Mouse (Mus musculus) embryo, embryonic 10.5 days (tissue): ENCODE data around the gene Grip1.

ENCODE experiments used
- DNase-seq: peaks from one replicate; pipeline ENCODE4 v3.0.0-alpha.2; 2015; ENCODE audit warnings: low spot score

Gene Grip1

DNA sequence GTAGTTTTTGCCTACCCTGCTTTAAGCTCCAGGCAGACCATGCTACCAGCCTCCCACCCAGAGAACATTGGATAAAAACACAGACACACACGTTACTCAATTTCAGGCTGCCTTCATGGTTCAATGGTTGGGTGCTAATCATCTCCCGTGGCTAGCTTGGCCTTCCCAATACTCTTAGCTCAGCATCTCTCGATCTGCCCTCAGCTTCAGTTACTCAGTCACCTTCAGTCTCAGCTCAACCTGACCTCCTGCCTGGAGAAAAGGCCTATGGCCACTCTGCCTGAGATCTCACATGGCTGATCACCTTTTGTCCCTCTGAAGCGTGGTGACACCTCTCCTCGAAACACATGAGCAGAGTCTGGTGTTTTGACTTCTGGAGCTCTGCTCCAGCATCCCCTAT is 379.7 kb downstream of the Grip1 start:
- no peak for DNase-seq

DNA sequence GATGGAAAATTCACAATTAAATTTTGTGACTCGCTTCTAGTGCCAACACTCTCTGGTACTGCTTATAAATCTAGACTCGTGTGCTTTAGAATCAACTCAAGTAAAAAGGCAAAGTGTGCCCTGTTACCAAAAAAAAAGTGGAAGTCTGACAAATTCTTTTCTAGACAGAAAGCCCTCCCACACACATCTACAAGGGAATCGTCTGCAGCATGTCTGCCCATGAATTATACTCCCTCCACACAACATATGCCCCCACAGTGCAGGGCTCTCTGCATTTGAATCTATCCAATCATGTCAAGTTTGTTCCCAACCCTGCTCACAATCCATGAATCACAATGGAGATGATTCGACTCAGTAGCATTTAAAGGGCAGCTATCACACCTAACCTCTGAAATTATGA is 380.5 kb downstream of the Grip1 start:
- no peak for DNase-seq

DNA sequence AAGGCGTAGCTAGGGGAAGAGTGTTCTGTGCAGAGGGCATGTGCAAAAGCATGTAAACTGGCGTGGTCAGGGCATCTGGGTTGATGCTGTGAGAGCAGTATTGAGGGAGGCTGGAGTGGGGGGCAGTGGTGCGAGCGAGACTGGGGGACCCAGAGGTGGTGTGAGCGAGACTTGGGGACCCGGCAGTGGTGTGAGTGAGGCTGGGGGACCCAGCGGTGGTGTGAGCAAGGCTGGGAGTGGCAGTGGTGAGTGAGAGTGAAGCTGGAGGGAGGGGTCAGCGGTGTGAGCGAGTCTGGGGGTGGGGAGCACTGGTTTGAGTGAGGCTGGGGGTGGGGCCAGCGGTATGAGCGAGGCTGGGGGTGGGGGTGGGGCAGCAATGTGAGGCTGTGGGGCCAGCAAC is 386.0 kb downstream of the Grip1 start:
- DNase-seq = no peak

DNA sequence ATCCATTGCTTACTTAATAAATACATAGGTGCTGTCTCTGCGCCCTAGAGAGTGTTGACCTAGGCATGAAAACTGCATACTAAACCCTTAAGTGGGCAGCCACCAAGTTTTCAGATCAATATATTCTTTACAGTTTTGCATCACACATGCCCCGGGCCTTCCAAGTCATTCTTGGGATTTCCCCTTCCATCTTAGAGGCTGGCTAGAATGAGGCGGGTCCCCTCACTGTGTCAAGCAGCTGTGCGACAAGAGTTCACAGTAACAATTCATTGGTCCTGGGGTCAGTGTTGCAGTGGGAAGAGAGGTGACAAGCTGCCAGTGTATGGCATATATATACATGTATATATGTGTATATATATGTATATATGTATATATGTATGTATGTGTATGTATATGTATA is 388.4 kb downstream of the Grip1 start:
- no peak for DNase-seq

DNA sequence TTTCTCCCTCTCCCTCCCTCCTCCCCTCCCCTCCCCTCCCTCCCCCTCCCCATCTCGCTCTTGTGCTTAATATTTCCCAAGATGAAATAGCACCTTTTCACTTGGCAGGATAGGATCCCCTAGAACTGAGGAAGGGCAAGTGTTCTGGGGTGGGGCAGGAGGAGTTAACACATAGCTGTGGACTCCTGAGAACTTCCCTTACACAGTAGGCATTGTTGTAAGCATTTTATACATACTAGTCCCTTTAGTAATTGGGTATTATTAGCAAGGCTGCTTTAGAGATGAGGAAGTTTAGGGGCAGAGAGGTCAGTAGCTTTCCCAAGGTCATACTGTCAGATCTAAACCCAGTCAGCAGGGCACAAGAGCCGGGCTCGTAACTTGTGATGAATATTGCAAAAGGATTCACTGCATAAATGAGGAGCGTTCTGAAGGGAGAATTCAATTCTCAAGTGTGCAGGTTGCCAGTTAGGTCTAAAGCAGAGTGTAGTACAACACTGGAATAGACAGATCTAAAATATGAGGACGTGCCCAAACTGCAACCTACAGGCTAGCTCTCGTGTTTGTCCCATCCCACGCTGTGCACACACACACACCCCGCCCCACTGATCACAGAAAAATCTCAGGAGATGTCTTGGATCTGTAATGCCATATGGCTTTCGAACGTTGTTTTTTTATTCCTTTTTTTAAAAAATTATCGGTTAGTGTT is 392.2 kb downstream of the Grip1 start:
- no peak for DNase-seq

DNA sequence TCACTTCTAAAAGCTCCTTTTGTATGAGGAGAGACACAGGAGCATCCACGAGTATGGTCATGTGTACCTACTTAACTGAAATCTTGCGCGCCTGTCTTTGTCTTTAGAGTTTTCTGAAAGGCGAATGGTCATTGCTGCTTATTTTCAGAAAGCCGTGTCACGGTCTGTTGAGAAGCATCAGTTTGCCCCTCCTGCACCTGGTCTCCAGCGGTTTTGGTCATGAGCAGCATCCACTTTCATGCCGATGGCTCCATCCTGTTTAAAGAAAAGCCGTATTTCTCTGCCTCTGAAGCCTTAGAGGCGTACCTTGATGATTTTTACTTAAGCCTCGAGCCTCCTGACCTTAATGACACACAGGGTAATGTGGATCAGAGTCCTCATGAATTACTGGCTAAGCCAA is 398.0 kb downstream of the Grip1 start:
- no peak for DNase-seq

DNA sequence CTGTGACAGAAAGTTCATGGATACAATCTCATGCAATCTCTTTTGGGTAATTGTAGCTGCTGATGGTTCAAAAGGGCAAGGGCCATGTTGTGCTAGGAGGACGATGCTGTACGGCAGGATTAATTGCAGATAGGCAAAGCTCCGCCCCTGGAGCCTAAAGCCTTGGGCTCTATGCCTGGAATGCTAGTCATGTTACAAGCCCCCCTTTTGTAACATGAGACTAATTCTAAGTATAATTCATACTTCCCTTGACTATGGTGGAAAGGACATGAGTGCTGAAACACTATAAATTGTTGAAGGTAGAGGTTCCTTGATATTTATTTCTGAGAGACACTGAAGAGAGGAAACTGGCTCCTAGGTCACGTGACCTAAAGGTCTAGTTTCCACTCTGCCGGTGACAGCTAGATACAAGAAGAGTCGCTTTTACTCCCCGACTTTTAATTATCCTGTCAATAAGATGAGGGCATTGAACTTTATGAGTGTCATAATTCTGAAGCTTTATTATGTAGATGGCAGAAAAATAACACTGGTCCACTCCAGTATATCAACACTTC is 399.0 kb downstream of the Grip1 start:
- DNase-seq = peak; percentile 30

DNA sequence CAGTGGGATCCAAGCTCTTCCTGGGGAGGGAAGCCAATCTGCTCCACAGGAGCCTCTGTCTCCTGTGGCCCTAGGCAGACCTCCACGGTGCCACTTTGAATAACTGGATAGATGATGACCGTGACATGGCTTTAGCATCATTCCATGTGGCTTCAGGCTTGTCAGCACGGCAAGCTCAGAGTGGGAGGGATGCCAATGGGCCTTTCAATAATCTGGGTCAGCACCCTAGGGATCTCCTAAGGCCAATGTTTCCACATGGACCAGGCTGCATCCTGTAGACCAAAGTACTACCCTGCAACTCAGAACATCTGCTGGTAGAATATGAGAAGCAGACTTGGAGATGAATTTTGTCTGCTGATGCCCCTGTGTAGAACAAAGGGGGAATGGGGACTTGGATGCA is 414.1 kb downstream of the Grip1 start:
- DNase-seq = no peak

DNA sequence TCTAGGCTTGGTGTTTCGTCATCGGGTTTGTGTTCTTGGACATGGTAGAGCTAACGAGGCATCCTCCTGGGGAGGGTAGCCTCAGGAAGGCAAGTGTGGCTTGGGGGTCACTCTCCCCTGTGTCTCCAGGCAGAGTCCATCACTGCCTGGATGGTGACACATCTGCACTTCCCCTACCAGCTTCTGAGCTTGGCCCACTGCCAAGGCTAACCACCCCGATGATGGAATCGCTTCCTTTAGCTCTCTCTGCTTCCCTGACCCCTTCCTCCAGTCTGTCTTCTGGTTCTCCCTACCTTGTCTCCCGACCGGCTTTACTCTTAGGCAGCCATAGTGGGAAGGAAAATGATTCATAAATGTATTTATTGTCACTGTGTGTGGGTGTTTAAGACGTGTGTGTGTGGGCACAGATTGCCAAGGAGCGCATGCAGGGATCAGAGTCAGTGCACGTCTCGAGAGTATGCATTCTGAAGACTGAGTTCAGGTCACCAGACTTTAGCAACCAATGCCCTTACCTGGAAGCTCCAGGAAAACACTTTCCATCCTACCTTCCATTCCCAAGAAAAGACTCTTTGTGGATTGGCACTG is 415.5 kb downstream of the Grip1 start:
- no peak for DNase-seq

DNA sequence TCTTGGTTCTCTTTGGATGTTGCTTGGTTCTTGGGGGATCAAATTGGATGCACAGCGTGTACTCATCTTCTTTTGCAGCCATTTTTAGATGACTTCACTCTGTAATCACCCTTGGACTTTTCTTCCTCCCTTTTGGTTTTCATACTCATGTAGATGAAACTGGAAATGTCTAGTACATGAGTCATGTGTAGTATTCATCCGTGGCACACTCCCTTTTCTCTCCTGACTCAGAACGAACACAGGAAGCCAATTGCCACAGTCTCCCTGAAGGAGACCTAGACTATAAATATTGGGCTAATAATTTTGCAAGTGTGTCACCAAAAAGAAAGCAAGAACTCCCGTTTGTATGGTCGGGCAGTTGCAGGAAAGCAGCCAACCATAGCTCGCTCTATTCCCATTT is 423.1 kb downstream of the Grip1 start:
- DNase-seq = no peak

DNA sequence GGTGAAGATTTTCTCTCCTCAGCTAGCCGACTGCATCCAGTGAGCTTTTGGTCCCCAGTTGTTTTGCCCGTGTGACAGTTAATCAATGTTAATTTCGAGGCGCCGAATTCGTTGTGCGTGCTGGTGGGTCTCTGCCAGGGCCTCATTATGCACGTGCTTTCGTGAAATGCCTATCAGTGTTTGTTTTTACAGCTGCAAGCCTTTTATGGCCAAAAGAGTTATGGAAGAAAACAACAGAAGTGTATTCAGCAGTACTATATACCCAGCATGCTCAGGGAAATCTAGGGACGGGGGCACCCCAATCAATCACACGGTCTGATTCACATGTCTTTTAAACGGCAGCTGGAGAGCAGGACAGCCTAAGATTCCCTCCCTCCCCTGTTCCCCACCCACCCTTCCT is 424.7 kb downstream of the Grip1 start:
- DNase-seq = peak; percentile 47

DNA sequence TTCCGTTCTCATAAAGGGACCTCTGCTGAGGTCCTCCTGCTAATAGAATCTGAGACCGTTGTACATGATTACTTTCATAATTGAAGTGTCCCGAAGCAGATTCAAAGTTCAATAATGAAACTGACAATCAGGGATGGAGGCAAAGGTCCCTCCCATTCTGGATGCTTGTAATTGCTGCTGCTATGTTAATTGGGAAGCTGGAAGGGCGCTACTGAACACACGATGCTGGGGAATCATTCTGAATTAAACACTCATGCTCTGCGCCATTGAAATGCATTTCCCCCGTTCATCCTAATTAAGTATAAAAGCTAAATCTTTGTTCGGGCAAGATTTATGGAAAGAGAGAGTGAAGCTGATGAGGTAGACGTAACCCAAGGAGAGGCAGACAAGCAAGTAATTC is 431.0 kb downstream of the Grip1 start:
- DNase-seq = no peak

DNA sequence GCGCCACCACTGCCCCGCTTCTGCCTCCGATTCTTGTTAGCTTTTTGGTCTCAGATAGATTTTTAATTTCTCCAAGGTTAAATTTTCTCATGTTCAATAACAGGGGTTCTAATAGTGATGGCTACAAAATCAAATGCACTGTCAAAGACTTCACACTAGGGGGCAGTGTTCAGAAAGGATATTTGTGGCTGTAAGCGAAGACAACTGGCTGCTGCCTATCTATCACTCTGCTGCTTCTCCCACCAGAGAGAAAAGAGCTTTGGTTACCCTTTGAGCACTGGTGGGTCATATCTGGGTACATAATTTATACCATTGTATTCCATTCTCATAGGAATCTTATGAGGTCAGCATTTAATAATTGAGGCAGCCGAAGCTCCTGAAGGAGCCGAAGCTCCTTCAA is 431.9 kb downstream of the Grip1 start:
- DNase-seq = peak; percentile 51

DNA sequence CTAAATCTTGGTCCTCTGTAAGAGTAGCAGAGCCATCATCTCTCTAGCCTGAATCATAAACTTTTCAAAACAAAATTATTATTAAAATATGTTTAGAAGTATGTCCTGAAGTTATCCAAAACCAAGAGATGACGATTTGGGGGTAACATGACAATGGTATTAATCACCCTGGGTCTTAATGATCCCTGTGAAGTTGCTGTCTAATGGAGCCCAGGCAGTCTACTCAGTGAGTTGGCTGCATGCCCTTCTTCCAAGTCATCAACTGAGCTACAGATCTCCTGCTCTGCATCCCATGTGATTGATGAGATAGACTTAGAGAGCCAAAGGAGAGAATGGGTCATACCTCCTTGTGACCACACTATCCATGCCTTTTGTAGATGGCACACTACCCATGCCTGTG is 433.1 kb downstream of the Grip1 start:
- no peak for DNase-seq

DNA sequence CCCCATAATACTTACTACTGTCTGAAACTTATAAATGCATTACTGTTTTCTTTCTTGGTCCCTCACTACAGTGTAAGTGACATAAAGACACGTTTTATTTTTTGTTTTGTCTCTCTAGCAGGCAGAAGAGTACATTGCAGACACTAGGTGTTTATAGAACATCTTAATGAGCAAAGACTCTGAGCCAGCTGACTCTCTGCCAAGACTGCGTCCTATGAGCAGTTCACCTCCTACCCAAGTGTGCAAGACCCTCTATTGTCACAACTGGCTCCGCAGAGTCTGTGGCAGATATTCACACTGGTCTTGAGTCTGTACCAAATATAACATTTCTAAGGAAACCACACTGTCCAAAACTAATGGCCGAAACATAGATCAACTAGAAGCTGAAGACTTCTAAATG is 449.1 kb downstream of the Grip1 start:
- no peak for DNase-seq

DNA sequence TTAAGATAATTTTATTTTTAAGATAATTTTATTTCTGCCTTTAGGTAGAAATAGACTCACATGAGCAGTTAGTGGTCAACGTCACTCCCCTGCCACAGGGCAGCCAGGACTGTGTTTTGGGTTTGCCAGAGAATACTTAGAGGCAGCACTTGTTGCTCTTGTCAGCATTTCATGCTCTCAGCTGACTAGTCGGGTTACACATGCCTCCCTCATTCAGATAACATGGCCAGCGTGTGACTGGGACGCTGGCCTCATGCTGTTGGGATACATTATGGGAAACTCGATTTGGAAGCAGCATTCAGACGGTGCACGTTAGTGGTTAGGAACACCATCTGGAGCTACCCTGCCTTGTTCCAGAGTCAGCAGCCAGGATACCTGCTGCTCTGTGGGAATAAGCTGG is 453.2 kb downstream of the Grip1 start:
- DNase-seq = no peak

DNA sequence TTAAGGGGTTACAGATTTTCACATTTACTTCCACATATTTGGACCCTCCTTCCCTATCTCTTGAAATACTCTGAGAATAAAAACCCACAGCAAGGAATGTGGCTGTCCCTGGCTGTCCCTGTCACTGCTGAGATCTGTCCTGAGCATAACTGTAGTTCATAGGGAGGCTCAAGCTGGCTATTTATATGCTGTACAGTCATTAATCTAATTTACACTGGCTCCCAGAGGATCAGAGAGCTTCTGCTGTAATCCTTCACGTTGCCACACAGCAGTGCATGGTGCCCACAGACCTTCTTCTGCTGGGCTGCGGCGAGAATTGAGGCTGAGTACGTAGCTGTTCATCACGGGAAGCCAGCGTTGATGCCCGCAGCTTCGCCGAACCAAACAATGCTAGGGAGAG is 464.4 kb downstream of the Grip1 start:
- no peak for DNase-seq

DNA sequence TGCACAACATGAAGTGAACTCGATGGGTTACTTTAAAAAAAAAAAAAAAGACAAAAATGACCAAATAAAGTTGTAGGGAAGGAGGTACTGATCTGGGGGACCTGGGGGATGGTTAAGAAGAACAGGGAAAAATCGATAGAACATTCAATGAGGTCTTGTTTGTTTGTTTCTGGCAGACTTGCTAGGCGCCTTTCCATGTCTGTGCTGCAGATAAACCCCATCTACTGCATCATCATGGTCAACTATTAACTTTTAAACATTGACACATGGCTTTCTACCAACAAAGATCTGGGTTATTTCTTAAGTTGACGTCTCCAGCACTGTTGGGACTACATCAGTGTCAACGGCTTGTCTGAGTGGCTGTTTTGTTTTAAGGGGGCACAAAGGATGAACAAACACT is 474.3 kb downstream of the Grip1 start:
- DNase-seq = no peak

DNA sequence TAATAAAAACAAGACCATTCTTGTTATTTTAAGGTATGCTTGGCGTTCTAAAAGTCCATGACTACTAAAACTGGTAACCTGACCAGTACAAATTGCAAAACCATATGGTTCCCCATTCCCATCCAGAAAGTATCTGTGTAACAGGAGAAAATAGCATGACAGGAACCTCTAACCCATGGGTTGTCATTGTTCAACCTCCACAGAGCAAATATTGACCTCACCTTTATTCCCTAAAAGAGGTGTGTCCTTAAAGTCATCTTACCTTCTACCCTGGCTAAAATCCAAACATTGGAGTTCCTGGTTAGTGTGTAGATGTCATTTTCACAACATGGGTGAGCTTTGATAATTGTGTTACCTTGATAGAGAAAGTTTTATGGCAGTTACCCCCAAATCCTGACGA is 475.3 kb downstream of the Grip1 start:
- no peak for DNase-seq

DNA sequence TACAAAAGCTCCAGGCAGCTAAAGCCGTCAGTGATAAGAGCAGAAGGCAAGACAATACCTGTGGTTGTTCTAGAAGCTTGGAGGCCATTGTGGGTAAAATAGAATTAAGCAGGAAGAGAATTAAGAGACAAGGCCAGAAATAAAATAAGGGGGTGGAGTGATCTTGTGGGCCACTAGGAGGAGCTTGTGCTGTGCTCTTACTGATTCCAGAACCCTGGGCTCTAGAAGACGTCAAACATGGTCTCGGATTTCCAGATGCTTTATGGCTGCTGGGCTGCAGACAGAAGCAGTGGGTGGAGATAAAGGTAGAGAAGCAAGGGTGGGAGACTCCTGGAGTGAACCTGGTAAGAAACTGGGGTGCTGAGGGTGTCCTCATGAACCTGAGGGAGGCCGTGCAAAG is 479.2 kb downstream of the Grip1 start:
- peak; percentile 24 for DNase-seq

DNA sequence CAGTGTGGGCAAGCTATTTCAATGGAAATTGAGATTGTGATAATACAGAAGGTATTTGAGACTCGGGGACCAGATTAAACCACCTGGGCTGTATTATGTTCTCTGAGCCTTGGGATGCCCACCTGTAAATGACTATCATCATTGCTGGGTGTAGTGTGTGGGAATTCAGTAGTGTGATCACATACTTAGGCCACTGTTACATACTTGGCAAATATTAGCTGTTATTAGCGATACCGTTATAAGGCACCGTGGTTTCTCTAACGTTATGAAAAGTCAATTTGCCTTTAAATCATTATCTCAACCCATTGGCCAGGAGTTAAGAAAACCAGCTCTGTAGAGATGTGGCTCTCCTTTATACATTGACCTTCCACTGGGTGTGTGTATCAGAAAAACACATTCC is 479.7 kb downstream of the Grip1 start:
- no peak for DNase-seq

DNA sequence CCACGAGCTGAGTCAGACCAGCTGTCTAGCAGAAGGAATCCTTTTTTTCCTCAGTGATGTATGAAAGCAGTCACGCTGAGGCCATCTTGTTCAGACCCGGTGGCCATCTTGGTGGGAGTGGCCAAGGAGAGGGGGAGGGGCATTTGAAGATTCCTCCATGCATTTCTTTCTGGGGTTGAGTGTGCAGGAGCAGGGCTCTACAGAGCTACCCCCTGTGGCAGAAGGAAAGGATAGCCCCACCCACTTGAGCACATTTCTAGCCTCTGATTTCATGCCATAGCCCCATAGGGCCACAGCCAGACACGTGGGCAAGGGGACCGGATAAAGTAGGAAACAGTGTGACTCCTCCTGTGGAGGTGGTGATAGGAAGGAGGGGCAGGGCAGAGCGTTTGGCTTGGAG is 481.6 kb downstream of the Grip1 start:
- DNase-seq = no peak

DNA sequence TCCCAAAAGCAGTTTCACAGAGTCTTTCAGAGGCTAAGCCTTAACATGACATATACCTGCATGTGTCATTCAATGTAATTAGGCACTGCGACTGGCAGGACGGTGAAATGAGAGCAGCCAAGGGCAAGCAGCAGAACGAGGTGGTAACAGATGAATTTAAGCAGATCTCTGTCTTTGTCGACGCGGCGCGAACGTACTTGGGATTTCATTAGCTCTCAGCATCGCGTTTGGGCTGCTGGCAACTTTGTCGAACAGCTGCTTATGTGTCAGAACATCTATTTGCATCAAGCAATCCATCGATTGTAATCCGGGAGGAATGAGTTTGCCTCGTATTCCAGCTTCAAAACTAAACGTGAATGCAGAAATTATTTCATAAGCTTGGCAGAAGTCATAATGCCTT is 483.9 kb downstream of the Grip1 start:
- DNase-seq = no peak

DNA sequence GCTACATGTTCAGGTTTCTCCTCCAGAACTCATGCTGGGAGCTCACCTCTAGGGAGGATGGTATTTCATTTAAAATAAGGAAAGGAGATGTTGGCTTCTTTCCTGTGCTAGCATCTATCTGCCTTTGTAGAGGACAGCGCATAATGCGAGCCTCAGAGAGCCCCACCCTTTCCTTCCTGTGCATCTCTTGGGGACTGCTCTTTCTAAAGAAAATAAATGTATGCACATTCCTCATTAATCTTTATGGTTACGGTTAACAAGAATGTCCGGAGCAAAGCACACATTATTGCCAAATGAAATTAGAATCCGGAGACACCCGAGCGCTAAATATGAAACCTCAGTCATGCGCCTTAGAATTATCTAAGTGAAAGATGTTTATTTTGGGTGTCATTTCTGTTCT is 490.3 kb downstream of the Grip1 start:
- DNase-seq = no peak
